Mouse (Mus musculus) hindbrain, embryonic 15.5 days (tissue): ENCODE measurements at regions not wholly inside any gene's neighbourhood (a gene's known extent, or its start where the extent isn't known, plus 50 kb on each side); places are given as distances from the start of the nearest gene placed in this dataset.

Experiments
- ATAC-seq: fragments of 200-750 bp; cut with Nextera tagmentation; 2 replicates; pipeline ENCODE4 v1.8.0; 2017; ENCODE audit warnings: low read depth, moderate number of reproducible peaks, moderate TSS enrichment; ENCODE audit not compliant: low FRiP score
- H3K27ac ChIP-seq: fragments of 300-500 bp; sonication (generic); replicated peaks from 2 replicates; pipeline ENCODE4 v1.5.1; 2015; ENCODE audit warnings: mild to moderate bottlenecking, inconsistent platforms
- H3K27me3 ChIP-seq: fragments of 300-500 bp; sonication (generic); 2 replicates; pipeline ENCODE4 v1.6.1; 2015; ENCODE audit warnings: control low read depth, inconsistent platforms
- H3K36me3 ChIP-seq: fragments of 300-500 bp; sonication (generic); 2 replicates; pipeline ENCODE4 v1.6.1; 2015; ENCODE audit warnings: control low read depth, inconsistent platforms
- H3K4me1 ChIP-seq: fragments of 300-500 bp; sonication (generic); replicated peaks from 2 replicates; pipeline ENCODE4 v1.6.1; 2015; ENCODE audit warnings: control low read depth, inconsistent platforms
- H3K4me2 ChIP-seq: fragments of 300-500 bp; sonication (generic); 2 replicates; pipeline ENCODE4 v1.6.1; 2015; ENCODE audit warnings: moderate library complexity, mild to moderate bottlenecking, inconsistent platforms
- H3K4me3 ChIP-seq: fragments of 300-500 bp; sonication (generic); 2 replicates; pipeline ENCODE4 v1.5.1; 2015; ENCODE audit warnings: mild to moderate bottlenecking, inconsistent platforms
- H3K9ac ChIP-seq: fragments of 300-500 bp; sonication (generic); 2 replicates; pipeline ENCODE4 v1.6.1; 2015; ENCODE audit warnings: inconsistent platforms
- H3K9me3 ChIP-seq: fragments of 300-500 bp; sonication (generic); 2 replicates; pipeline ENCODE4 v1.6.1; 2016; ENCODE audit warnings: control low read depth, inconsistent platforms
- WGBS: fragments of 180-500 bp; shearing (Covaris S2); methylation state at CpG from one replicate; pipeline ENCODE4 v1.1.7; 2015; 5-methylcytosine and 5-hydroxymethylcytosine counted together

DNA sequence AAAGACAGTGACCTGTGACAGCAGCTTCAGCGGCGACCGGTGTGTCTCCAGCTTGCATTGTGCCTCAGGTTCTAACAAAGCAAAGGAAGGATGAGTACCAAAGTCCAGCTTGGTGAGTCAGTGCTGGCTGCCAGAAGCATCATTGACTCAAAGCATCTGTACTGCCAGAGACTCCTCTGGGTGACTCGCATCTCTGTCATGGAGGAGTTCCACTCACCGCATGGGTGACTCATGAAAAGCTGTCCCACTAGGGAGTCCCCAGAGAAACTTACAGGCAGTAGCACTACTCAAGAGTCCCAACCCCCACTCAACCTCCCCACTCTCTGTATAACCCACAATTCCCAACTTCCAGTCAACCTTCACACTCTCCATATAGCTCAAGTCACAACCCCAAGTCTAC lies 166.2 kb downstream of the Tpra1 start:
- H3K9ac ChIP-seq: no peak overlapping the region
- no peak overlapping the region for H3K27ac ChIP-seq
- no peaks in the 10 kb centered on the region for H3K27me3 ChIP-seq
- peaks cover 20% of the 10 kb centered on the region for H3K4me1 ChIP-seq
- no peak overlapping the region for H3K4me2 ChIP-seq
- H3K9me3 ChIP-seq: no peaks in the 10 kb centered on the region
- no peak overlapping the region for H3K4me3 ChIP-seq
- H3K36me3 ChIP-seq: no peaks in the 10 kb centered on the region
- no peak for ATAC-seq
- 87% methylated on average over 5 of the region's 5 CpGs for WGBS

DNA sequence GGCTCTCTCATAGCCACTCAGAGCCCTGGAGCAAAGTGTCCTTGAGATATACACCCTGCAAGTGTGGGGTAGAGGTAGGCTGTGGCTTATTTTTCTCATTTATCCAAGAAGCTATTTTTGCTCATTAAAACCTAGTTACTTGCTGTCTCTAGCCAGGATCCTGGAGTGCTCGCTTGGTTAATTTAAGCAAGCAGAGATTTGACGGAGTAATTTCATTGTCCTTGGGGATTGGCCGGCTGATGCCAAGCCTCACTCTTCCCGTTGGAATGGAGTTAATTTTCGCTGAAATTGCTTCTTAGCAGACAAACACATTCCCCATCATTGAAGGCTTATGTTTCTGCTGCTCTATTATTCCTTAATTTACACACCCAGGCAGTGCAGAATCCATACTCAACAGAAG lies 167.1 kb downstream of the Tpra1 start:
- no peaks in the 10 kb centered on the region for H3K9me3 ChIP-seq
- no peak overlapping the region for H3K4me3 ChIP-seq
- H3K4me1 ChIP-seq: peaks cover 21% of the 10 kb centered on the region
- H3K27ac ChIP-seq: peak overlapping the region; percentile 44; the same call in 1 of the 2 replicates
- no peak overlapping the region for H3K9ac ChIP-seq
- no peaks in the 10 kb centered on the region for H3K27me3 ChIP-seq
- no peaks in the 10 kb centered on the region for H3K36me3 ChIP-seq
- no peak overlapping the region for H3K4me2 ChIP-seq
- WGBS: 36% methylated on average over 5 of the region's 5 CpGs
- 0 out of 2 replicates have a peak, but pooled peaks have one; percentile 12 for ATAC-seq

DNA sequence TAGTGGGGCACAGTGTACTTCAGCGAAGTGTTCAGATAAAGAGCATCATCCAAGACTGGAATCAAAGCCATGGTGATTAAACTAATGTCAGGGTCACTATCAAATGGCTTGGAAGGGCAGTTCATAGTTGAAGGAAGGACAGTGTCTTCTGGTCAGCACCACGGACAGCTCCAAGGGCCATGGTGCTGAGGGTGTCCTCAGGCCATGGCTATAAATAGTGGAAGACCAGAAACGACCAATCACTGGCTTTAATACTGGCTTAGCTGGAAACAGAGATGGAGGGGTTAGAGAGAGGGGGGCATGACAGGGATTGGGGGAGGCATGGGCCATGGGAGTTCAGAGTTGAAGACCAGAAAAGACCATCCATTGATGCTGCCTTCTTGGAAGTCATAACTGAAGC lies 168.0 kb downstream of the Tpra1 start:
- Histone ChIP-seq H3K27me3 (no peaks in the 10 kb centered on the region), H3K9ac (no peak overlapping the region), H3K4me1 (peaks cover 21% of the 10 kb centered on the region), H3K4me3 (no peak overlapping the region), H3K9me3 (no peaks in the 10 kb centered on the region), H3K27ac (no peak overlapping the region), H3K36me3 (no peaks in the 10 kb centered on the region), H3K4me2 (no peak overlapping the region)
- WGBS: 19% methylated on average over 3 of the region's 3 CpGs
- no peak for ATAC-seq

DNA sequence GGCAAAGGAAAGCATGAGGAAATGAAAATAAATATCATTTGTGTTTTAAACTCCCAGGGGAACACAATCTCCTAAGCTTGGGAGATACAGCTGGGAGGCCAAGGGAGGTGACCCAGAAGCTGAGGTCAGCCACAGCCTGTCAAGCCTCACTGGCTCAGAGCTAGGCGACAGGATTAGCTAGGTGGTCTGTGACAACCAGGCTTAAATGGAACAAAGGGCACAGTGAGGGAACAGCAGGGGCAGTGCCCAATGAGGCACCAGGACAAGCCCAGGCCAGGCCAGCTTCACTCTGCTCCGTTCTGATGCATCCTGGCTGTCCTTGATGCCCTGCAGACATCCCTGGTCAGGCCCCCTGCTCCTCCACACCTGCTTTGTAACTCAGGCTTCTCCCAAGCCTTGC lies 169.7 kb downstream of the Tpra1 start:
- no peak overlapping the region for H3K4me3 ChIP-seq
- no peaks in the 10 kb centered on the region for H3K27me3 ChIP-seq
- H3K27ac ChIP-seq: no peak overlapping the region
- no peak overlapping the region for H3K4me2 ChIP-seq
- H3K36me3 ChIP-seq: no peaks in the 10 kb centered on the region
- 18% methylated on average over 2 of the region's 2 CpGs for WGBS
- no peak overlapping the region for H3K9ac ChIP-seq
- ATAC-seq: no peak
- peaks cover 21% of the 10 kb centered on the region for H3K4me1 ChIP-seq
- H3K9me3 ChIP-seq: no peaks in the 10 kb centered on the region

DNA sequence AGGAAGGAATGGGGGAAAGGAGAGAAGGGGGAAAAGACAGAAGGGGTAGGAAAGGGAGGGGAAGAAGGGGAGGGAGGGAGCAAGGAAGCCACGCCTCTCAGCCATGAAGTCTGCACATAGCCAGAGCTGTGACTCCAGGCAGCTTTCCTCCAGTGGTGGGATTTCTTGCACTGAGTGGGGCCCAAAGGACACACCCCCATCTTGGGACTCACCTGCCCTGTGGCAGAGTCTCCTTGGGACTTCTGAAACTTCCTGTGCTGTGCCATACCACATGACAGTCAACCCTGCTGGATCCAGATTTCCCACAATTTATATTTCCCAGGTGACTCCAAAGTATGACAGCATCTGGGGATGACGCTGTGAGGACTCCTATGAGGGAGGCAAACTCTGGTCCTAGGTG lies 170.5 kb downstream of the Tpra1 start:
- no peak overlapping the region for H3K4me3 ChIP-seq
- no peak overlapping the region for H3K27ac ChIP-seq
- H3K9me3 ChIP-seq: no peaks in the 10 kb centered on the region
- no peaks in the 10 kb centered on the region for H3K27me3 ChIP-seq
- no peak for ATAC-seq
- H3K4me2 ChIP-seq: no peak overlapping the region
- peaks cover 21% of the 10 kb centered on the region for H3K4me1 ChIP-seq
- 66% methylated on average over 2 of the region's 2 CpGs for WGBS
- no peaks in the 10 kb centered on the region for H3K36me3 ChIP-seq
- H3K9ac ChIP-seq: no peak overlapping the region

DNA sequence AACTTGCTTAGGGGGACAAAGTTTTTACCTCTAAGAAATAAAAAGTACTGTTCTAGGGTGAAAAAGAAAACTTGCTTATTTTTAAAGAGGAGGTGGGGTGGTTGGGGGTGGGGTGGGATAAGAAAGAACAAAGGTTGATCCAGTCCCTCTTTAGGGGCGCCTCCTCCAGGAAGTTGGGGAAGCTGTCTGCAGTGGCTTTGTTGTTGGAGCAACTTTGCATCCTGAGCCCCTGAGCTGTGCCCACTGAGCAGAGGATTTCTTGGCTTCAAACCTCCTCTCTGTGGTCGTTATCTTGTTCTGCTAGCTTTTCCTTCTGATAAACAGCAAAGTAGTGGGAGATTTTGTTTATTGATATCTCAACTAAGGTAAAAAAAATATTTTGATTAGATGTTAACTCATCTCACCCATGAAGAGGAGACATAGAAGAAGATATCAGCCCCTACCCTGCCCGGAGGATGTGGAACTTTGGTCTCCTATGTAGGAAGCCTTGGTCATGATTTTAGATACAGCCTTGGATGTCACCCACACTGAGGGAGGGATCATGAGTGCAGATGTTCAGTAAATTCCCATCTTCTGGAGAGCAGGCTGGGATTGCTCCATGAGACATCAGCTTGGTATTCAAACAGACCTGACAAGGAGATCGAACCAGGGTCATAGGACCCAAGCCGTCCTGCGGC lies 179.7 kb downstream of the Tpra1 start:
- Histone ChIP-seq H3K9me3 (no peaks in the 10 kb centered on the region), H3K9ac (no peak overlapping the region), H3K4me3 (no peak overlapping the region), H3K27ac (no peak overlapping the region), H3K27me3 (no peaks in the 10 kb centered on the region), H3K4me1 (no peaks in the 10 kb centered on the region), H3K4me2 (no peak overlapping the region), H3K36me3 (no peaks in the 10 kb centered on the region)
- 73% methylated on average over 6 of the region's 6 CpGs for WGBS
- ATAC-seq: no peak

DNA sequence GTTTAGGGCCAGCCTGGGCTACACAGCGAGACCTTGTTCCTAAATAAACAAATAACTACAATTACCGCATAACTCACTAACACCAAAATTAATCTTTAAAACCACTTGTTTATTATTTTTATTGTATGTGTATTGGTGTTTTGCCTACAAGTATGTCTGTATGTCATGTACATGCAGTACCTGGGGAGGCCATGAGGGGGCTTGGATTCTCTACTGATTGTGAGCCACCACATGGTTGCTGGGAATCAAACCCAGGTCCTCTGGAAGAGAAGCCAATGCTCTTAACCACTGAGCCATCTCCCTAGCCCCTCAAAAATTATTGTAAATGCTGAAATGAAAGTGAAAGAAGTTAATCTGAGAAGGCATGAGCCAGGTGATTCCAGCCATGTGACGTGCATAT lies 182.4 kb downstream of the Tpra1 start:
- H3K36me3 ChIP-seq: no peaks in the 10 kb centered on the region
- H3K4me2 ChIP-seq: no peak overlapping the region
- ATAC-seq: no peak
- 98% methylated on average over 3 of the region's 3 CpGs for WGBS
- no peaks in the 10 kb centered on the region for H3K27me3 ChIP-seq
- no peaks in the 10 kb centered on the region for H3K4me1 ChIP-seq
- no peaks in the 10 kb centered on the region for H3K9me3 ChIP-seq
- H3K4me3 ChIP-seq: no peak overlapping the region
- no peak overlapping the region for H3K27ac ChIP-seq
- H3K9ac ChIP-seq: no peak overlapping the region

DNA sequence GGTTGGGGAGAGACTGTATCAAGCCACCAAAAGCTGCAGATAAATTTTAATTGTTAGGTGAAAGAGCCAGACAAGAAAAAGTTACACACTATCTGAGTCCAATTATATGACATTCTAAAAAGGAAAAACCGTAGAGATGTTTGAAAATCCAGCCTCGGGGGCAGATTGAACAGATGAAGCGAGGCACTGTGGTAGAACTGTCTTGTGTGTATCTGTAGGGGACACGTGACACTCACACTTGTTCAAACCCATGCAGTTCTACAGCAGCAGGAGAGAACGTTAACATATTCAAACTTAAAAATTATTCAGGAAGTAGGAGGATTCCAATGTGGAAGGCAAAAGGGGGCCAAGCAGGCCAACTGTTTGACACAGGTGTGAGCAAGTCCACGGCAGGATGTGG lies 183.1 kb downstream of the Tpra1 start:
- Histone ChIP-seq H3K27ac (no peak overlapping the region), H3K4me1 (no peaks in the 10 kb centered on the region), H3K36me3 (no peaks in the 10 kb centered on the region), H3K27me3 (no peaks in the 10 kb centered on the region), H3K9ac (no peak overlapping the region), H3K9me3 (no peaks in the 10 kb centered on the region), H3K4me2 (no peak overlapping the region), H3K4me3 (no peak overlapping the region)
- WGBS: 80% methylated on average over 6 of the region's 6 CpGs
- ATAC-seq: no peak

DNA sequence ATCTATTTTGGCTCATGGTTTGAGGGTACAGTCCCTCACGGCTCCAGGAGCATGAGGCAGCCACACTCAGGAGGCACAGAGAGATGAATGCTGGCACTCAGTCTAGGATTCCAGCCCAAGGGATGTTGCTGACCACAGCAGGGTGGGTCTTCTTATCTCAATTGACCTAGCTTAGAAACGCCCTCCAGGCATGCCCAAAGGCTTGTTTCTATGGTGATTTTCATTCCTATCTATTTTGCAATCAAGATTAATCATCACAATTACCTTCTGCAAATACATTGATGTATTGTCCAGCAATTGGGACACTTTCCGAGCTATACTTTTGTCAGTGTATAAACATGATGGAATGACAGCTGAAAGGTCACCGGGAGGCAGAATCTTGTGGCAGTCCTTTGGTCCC lies 185.6 kb downstream of the Tpra1 start:
- Histone ChIP-seq H3K36me3 (no peaks in the 10 kb centered on the region), H3K4me1 (no peaks in the 10 kb centered on the region), H3K4me3 (no peak overlapping the region), H3K27me3 (no peaks in the 10 kb centered on the region), H3K4me2 (no peak overlapping the region), H3K27ac (no peak overlapping the region), H3K9ac (no peak overlapping the region), H3K9me3 (no peaks in the 10 kb centered on the region)
- no peak for ATAC-seq
- WGBS: 63% methylated on average over 4 of the region's 4 CpGs

DNA sequence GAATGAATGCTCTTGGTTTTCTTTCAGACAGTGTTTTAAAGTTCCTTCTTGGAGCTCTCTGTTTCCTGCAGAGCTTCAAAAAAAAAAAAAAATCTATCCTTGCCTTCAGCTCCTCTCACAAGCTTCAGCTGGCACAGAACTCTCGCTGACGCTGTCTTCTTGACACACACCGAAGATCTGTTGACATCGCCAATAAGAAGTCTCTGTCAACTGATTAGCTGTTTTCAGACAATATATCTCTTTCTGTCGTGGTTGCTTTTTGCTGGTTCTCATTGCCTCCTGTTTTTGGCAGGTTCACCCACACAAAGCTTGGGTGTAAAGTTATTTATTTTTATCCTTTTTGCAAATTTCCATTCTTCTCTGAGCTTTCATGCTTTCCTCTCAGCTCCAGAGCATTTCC lies 188.0 kb downstream of the Tpra1 start:
- Histone ChIP-seq H3K27ac (no peak overlapping the region), H3K9ac (no peak overlapping the region), H3K9me3 (no peaks in the 10 kb centered on the region), H3K4me2 (no peak overlapping the region), H3K4me3 (no peak overlapping the region), H3K4me1 (no peaks in the 10 kb centered on the region), H3K27me3 (no peaks in the 10 kb centered on the region), H3K36me3 (no peaks in the 10 kb centered on the region)
- 92% methylated on average over 5 of the region's 5 CpGs for WGBS
- no peak for ATAC-seq

DNA sequence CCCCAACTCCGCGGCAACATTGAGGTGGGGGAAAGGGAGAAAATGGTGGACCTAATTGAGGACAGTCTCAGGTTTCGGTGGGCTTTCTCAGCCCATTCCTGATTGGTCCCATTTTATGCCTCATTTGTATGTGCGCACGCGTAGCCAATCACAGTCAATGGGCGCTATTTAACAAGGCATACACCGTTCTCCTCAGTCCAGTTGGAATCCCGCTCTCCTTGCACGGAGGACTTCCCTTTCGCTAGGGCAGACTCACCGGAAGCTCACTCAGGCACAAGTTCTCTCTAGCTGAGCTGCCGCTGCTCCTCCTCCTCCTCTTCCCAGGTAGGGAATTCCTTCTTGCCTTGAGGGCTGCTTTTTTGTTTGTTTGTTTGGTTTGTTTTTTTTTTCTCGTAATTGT lies 193.9 kb downstream of the Tpra1 start:
- H3K9me3 ChIP-seq: no peaks in the 10 kb centered on the region
- no peak overlapping the region for H3K4me2 ChIP-seq
- no peak overlapping the region for H3K4me3 ChIP-seq
- no peak overlapping the region for H3K9ac ChIP-seq
- no peak overlapping the region for H3K27ac ChIP-seq
- no peaks in the 10 kb centered on the region for H3K4me1 ChIP-seq
- no peak for ATAC-seq
- no peaks in the 10 kb centered on the region for H3K36me3 ChIP-seq
- no peaks in the 10 kb centered on the region for H3K27me3 ChIP-seq
- 94% methylated on average over 14 of the region's 14 CpGs for WGBS

DNA sequence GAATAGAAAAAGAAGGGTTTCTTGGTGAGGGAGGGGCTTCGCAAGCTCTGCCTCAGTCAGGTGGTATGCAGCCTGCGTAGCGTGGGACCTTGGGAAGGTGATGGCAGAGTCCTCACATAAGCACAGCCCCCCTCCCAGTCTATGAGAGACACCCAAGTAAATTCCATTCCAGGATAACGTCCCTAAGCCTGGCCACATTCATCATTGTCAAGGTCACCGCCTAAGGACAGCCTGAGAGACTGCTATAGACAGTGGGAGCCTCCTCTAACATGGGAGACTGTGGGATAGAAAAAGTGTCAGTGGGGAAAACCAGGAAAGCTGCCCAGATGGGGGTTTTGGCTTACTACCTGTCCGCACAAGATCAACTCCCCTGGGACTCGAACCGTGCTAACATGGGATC lies 195.5 kb downstream of the Tpra1 start:
- H3K9ac ChIP-seq: no peak overlapping the region
- no peaks in the 10 kb centered on the region for H3K36me3 ChIP-seq
- no peaks in the 10 kb centered on the region for H3K4me1 ChIP-seq
- H3K4me2 ChIP-seq: no peak overlapping the region
- 0 out of 2 replicates have a peak, but pooled peaks have one; percentile 34 for ATAC-seq
- no peak overlapping the region for H3K4me3 ChIP-seq
- no peaks in the 10 kb centered on the region for H3K9me3 ChIP-seq
- WGBS: 77% methylated on average over 8 of the region's 8 CpGs
- no peaks in the 10 kb centered on the region for H3K27me3 ChIP-seq
- H3K27ac ChIP-seq: no peak overlapping the region

DNA sequence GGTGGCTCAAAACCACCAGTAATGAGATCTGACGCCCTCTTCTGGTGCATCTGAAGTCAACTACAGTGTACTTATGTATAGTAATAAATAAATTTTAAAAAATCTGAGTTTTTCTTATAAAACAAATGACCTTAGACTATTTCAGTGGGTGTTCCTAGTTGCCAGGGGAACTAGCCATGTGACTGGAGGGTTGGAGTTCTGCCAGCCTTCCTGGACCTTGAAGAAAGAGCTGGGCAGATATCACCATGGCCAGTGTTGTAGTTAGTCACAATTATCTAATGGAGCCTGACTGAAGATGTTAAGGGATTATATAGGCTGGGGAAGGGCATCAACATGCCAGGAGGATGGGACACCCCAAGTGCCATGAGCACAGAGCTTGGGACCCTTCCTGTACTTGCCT lies 217.2 kb downstream of the Tpra1 start:
- Histone ChIP-seq H3K27ac (no peak overlapping the region), H3K36me3 (no peaks in the 10 kb centered on the region), H3K4me3 (no peak overlapping the region), H3K4me2 (no peak overlapping the region), H3K9ac (no peak overlapping the region), H3K4me1 (peaks cover 8% of the 10 kb centered on the region; the same call in 1 of the 2 replicates), H3K27me3 (no peaks in the 10 kb centered on the region), H3K9me3 (no peaks in the 10 kb centered on the region)
- no peak for ATAC-seq
- WGBS: 76% methylated on average over 1 of the region's 1 CpGs
